Mouse (Mus musculus) CD4-positive, CD25-positive, alpha-beta regulatory T cell, adult 2 months (primary cell): ENCODE data around the gene Bicral.
A peak's percentile ranks its signal among the peaks of the same experiment; 100 is the strongest.

ENCODE experiments used
- DNase-seq: peaks from one replicate; pipeline ENCODE4 v3.0.0-alpha.2; 2012; ENCODE audit warnings: low read depth, low spot score

Gene Bicral

DNA sequence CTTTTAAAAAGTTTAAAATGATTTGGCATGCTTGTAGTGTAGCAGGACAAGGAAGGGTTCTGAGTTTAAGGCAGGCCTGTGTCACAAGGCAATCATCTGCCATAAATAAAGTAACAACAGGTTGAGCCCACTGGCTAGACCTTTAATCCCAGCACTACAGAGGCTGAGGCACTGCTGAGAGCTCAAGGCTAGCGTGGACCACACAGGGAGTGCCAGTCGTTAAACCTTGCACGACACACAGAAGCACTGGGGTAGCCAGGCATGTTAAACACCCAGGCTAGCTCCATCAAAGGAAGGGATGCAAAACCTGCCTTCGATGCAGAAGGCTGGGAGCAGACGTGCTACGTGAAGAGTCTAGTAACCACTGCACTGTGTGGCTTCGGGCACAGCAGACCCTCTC, 14.6 kb downstream of the Bicral start:
- DNase-seq: no peak

DNA sequence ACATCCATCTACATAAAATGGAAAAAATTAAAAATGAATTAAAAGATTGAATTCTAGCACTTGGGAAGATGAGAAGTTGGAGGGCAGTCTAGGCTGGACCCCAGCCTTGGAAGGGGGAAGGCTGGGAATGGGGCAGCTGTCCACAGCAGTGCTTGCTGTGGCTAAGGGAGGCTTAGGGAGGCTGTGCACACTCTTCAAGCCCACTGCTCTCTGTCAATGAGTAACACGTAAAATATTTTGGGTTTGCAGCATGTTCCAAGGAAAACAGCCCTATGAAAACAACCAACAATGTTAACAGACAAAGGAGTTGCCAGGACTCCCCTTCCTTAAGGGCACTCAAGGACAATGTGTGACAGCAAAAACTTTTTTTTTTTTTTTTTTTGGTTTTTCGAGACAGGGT, 15.3 kb downstream of the Bicral start:
- DNase-seq: no peak

DNA sequence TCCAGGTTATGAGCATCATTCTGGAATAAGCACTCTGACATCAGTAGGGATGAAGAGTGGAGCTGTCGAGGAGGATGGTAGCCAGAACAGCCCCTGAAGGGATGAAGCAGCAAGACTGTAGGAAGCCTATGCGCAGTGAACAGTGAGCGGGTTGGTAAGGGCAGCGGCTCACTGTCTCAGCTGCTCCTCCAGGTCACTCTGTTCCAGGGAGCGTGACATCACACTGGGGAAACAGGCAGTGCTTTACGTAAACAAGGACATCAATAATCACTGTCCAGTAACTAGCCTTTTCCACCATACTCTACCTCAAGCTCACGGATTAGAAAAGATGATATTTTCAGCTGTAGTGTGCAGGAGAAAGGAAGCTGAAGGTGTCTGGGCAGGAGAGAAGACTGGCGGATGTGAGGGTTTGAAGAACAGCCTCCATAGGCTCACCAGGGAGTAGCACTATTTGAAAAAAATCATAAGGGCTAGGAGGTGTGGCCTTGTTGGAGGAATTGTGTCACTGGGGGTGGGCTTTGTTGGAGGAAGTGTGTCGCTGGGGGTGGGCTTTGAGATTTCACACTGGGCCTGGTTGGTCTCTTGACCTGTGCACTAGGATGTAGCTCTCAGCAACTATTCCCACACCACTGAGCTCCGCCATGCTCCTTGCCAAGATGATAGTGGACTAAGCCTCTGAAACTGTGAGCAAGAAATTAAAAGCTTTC, 17.8 kb downstream of the Bicral start:
- DNase-seq: no peak

DNA sequence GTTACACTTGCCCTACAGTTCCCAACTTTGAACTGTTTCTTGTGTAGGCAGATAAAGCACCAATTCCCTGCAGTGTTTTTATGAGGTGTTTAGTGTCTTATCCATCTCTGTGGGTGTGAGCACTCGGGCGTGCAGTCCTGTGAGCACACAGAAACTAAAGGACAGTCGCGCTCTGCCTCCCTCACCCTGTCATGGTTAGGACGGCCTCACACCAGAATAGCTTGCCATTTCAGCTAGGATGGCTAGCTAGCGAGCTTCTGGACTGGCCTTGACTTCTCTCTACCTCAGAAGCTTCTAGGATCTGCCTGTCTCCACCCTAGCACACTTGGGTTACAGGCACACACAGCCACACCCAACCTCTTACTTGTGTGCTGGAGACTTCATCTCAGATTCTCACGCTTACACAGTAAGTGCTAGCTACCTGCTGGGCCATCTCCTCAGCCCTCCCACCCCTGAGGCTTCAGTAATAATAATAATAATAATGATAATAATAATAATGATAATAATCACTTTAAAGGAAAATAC, 19.8 kb downstream of the Bicral start:
- DNase-seq: no peak

DNA sequence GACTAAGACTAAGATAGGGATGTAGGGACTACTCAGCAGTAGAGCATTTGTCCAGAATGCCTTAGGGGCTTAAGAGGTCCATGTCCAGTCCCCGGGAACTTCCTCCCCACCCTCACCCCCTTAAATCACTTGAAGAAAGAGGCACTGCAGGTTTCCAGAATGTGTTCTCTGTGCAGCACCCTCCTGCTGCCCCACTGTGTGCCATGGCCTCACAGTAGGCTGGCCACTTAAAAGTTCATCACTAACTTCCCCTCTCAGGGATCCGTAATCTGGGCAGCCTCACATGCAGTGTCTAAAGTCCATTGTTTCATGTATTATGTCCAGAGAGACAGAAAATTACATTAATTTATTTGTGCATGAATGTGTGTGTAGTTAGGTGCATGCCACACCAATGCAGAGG, 20.4 kb downstream of the Bicral start:
- DNase-seq: no peak

DNA sequence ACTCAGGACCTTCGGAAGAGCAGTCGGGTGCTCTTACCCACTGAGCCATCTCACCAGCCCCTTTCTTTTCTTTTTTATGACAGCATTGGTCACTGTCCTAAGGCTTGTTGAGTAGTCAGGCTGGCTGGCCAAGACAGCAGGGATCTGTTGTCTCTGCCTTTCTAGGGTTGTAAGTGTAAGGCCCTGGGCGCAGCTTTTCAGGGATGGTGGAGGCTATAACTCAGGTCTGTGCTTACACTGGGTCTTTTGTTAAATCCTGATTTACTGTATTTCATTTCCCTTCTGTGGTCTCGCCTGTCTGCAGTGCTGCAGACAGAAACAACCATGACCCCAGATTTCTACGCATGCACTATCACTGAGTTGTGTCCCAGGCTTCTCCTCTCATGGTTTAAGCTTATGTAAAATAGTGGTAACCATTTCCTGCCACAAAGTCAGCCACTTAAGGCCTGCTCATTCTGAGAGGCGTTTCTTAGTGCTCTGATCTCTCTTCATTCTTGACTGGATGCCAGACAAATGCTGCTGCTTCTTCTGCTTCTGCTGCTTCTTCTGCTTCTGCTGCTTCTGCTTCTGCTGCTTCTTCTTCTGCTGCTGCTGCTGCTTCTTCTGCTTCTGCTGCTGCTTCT, 23.1 kb downstream of the Bicral start:
- DNase-seq: peak; percentile 80

DNA sequence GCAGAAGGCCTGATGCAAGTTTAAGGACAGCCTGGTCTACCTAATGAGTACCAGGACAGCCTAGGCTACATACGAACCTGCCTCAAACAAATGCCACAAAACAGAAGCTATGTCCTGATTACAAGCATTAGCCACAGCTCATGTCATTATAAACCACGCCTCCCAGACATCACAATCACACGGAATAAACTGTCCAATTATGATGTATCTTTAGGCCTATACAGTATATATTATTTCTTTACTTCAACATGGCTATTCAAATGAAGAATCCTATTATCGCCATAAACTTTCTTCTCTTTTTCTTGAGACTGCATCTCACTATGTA, 25.3 kb downstream of the Bicral start:
- DNase-seq: no peak

DNA sequence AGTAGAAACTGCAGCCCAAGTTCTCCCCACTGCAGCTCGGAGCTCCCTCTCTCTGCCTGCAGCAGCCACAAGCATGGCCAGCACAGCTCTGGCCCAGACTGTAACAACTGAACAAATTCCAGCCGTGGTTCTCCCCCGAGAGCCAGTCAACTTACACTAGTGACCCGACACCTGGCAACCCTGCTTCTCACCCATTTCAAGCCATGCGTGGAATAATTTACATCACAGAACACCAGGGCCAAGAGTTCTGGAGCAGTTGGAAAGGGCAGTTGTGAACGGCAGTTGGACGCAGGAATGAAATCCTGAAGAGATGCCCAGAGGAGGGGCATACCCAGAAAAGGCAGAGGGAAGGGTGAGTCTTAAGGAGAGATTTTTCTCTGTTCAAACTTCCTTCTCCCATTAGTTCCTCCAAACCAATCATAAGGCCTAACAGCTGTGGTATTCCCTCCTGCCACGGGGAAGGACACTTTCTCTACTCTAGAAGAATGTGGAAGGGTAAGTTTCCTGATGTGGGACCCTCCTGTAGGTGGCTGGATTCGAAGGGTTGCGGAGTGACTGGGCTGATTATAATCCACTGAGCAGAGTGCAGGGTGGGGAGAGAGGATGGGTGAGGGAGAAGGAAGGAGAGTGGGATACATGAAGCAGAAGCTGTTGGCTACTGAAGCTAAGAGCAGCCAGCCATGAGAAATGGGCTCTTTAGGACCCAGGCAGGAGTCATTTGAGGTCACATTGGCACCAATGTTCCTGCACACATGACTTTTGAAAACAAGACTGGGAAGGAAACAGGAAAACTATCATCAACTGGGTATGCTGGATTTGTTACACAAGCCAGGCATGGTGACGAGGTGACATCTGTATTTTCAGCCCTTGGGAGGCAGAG, 25.9 kb downstream of the Bicral start:
- no peak for DNase-seq

DNA sequence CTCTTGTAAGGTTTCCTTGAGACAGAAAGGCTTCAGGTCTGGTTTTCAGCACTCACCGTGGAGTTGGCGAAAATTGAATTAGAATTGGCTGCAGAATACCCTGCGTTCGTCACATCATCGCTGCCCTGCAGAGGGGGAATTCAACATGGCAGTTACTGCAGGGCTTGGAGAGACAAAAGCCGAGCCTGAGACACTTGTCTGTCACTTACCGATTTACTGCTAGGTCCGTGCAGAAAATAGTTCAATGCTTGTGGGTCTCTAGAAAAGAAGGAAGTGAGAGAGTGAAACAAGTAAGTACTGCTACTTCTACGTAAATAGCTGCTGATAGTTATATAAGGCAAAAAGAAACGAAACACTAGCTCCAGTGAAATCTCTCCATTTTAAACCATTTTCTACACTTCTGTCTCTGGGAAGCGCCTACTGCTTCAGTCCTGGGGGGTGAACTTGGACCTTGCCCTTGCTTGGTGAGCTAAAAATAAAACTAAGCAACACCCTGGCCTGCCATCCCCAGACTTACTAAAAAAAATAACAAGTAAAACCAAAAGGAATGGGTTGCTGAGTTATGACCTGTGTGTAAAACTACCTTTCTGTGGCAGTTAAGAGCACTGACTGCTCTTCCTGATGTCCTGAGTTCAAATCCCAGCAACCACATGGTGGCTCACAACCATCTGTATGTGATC, 28.3 kb downstream of the Bicral start:
- DNase-seq: peak; percentile 13

DNA sequence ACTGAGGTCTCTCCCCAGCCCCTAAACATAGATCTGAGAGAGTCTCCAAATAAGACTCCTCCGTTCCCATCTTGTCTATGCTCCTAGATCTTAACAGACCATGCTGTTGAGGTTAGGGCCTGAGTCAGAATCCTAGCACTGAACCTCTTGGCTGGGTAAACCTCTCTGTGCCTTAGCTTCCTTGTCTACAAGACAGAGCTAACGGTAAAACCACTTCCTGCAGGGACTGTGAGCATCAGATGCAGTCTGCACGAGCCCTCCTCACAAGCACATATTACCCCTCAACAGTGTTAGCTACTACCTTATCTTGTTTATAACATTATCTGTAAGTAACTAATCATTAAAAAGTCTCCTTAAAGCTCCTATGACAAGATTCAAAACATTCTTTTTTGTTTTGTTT, 29.3 kb downstream of the Bicral start:
- peak; percentile 68 for DNase-seq

DNA sequence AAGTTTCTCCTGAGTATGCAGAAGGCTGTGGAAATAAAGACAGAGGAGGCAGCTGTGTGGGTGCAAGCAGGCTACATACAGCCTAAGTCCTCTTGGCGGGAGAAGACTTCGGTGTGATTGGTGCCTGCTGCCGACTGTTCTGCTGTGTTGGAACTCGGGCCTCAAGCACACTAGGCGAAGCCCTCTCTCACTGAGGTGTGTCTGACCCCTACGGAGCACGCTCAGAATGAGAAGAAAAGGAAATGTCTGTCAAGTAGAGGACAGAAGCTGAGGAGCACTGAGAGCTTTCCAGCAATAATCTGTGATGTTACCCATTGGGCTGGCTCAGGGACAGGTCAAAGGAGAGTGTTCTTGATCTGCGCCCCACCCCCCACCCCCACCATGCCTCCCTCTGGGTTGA, 35.2 kb downstream of the Bicral start:
- no peak for DNase-seq

DNA sequence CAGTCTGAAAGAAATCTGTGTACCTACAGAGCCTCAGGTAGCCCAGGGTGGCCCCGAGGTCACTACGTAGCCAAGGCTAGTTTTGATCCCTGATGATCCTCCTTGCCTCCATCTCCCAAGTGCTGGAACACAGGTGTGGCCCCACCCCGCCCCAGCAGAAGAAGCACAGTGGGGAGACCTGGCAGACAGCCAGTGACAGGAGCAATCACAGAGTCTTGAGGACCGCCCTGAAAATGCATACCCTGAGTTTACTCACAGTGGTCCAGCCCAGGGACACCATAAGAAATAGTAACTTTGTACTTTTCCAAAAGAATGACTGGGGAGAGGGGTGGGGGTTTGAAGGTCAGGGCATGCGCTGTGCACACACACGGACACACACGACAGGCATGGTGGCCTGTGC, 37.7 kb downstream of the Bicral start:
- DNase-seq: no peak

DNA sequence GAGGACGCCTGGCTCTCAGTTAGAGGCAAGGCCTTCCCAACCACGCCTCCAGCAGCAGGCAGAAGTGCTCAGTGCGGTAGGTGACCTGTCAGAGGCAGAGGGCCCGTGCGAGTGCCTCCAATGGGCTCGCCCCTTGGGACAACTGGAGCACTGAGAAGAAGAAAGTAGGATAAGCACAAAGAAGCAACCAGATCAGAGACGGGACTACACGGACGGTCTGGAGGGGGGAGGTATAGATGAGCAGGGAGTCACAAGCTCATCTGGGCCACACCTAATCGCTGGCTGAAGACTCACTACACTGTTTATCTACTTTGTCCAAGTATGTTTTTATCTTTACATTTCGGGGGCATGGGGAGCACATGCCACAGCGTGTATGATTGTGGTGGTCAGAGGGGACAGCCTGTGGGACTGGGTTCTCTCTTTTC, 40.5 kb downstream of the Bicral start:
- no peak for DNase-seq

DNA sequence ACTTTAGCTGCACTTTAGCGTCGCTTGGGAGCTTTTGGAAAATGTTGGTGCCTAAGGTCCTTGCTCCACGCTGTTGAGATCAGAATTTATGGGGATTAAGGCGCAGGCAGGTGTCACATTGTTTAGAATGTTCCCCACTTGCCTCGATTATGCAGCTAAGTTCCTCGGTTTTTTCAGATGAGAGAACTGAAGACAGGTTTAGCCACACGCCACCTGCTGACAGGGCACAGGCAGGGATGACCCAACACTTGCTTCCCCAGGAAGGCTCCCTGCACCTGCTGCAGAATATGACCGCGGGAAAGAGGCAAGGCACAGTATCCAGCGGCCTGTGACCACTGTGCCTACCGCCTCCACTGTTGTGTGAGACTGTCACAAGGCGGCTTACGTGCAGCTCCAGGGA, 42.0 kb downstream of the Bicral start:
- DNase-seq: no peak

DNA sequence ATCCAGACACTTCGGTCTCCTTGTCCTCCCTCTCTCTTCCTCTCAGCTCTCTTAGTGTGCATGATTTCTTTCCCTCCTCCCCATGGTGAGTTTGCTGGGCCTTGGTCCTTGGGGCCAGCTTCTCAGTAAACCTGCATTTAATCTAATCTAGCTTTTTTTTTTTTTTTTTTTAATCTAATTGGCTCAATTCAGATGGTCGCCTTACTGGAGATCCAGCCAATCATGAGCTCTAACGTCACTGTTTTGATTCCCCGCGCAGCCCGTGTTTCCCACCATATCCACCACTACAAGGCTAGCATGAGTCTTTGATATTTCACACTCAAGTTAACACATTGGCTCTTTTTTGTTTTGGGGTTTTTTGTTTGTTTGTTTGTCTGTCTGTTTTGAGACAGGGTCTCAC, 43.8 kb downstream of the Bicral start:
- no peak for DNase-seq

DNA sequence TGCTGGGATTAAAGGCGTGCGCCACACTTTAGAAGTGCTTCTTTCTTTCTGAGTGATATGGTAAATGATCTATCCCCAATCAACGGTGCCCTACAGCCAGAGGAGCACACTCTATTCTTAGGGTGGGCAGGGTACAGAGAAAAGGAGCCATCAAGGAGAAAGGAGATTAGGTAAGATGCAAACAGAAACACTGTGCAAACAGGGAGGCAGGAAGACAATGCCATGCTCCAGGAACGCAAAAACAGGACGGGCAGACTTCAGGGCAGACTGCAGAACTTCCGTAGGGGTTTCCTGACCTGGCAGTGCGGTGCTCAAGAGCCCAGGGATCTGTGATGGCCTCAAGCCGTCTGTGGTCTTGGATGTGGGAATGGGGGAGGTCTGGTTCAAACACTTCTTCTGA, 44.6 kb downstream of the Bicral start:
- DNase-seq: no peak

DNA sequence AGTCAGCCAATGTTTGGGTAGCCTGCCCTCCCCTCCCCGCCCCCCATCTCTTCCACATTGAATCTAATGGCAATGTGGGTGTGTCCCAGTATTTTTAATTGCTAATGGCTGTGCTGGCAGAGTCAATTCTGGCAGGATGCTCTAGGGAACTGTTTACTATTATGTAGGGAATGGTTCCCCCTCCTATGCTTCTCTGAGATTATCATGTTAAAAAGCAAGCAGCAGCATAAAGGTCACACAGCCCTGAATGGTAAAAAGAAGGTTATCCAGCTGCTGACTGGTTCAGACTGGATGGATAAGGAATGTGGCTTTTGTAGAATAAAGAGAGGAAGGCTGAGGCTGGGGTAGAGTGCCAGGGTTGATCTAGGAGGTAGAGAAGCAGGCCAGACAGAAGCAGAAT, 45.8 kb downstream of the Bicral start:
- no peak for DNase-seq

DNA sequence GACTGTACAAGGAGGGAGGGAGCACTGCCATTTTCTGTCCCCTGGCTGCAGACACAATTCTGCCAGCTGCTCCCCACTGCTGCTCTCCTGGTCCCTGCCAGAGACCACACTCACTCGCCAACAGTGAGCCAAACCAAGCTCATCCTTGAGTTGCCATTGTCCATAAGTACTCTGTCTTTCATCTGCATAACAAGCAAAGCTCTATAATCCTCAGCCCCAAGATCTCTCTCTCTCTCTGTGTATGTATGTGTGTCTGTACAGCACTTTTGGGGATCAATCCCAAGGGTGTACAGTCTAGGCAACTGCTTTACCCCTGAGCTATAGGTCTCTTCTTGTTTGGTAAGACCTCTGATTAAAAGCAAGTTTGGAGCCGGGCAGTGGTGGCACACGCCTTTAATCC, 47.6 kb downstream of the Bicral start:
- DNase-seq: no peak

DNA sequence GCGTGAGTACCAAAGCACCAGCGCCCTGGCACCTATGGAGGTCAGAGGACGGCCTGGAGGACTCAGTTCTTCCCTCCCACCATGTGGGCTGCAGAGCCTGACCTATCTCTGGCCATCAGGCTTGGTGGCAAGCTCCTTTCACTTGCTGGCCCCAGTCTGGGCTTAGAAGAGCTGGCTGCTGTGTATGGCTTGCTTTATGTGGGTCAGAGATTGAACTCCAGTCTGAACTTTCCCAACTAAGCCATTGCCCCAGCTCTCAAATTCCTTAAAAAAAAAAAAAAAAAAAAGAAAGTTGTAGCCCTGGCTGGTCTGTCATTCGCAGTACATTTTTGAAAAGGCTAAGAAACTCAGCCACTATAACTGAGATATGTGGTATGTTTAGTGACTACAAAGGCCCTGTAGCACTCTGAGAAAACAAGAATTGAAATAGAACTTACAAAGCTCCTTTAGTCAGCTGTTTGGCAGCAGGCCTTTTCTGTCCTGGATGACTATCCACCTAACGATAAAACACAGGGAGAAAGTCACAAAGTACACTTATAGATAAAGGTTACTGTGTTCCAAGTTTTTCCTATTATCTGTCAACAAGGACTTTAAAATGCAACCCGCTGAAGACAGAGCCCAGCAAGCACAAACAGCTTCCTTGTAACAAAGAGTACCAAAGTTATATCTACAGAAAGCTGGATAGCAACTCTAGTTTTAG, 49.0 kb downstream of the Bicral start:
- DNase-seq: no peak

DNA sequence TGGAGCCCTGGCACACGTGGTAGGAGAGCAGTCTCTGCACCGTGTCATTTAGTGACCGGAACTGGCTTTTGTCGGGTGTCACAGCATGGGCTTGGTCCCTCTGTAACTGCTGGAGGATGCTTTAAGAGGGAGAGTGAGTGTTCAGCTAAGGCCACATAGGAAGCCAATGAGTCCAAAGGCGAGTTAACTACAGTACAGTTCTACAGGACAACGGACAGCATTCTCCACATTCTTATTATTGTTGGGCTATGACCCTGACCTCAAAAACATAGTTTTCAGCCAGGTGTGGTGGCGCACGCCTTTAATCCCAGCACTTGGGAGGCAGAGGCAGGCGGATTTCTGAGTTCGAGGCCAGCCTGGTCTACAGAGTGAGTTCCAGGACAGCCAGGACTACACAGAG, 49.9 kb downstream of the Bicral start:
- DNase-seq: no peak

DNA sequence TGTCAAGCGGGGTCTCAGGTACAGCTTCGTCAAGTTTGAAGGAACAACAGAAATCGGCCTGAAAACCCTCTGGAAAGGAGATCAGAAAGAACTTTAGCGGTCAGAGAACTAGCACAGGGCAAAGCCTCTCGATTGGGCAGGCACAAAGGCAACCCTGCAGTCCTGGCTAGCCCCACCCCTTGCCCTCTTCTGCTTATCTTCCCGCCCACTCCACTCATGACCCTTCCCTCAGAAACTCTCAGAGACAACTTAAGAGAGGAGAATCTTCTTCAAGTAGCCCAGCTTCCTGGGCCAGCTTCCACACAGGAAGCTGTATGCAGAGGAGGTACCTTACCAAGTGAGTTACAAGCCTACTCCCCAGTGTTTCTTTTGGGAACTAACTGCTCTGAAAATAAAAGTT, 56.5 kb downstream of the Bicral start:
- DNase-seq: no peak
